19 mouse cellular contexts compared by ENCODE assay signal in the genomic region with DNA sequence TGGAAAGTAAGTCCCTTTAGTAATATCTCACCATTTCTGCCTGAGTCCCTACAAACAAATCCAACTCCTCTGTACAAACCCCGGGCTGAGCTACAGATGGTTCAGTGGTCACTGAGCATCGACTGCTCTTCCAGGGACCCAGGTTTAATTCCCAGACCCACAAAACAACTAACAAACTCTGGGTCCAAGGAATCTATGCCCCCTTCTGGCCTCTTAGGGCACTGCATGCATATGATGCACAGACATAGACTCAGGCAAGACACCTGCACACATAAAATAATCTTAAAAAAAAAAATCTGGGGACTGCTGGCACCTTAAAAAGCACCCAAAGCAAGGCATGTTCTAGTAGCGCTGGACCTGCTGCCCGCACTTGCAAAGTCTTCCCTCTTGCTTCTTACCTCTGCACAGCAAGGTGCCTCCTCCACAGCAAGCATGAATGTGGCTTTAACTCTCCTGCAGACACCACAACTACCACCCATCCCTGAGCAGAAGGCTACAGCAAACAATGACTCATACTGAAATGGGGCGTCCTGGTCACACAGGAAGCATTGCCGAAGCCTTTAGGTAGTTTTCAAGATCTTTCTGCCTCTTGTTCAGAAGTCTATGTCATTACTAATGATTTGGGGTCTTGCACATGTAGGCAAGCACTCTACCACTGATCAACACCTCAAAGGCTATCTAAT. TPM values are rescaled to one million over a fixed set of nuclear protein-coding genes. Genes with fewer than 3 reads are reported as not detected.
DNase-seq lines count a peak whose midpoint lies in the region; ATAC-seq and TF ChIP-seq lines count a peak whose summit lies in the region.
"Had no signal": no experiment of that assay in that cellular context is flagged by ENCODE, and none has a peak within 500 bp of the region (broad histone marks: within the 10 kb centered on the region; RNA-seq: fewer than 3 reads in every experiment).

No protein-coding gene starts in this region.

- no peak overlapping the region for H3K4me3 ChIP-seq in heart, adult 2 months
- H3K4me3 ChIP-seq in G1E (ENCODE audit: low read depth, low read length): no peak overlapping the region
- H3K4me3 ChIP-seq: embryonic facial prominence, embryonic 13.5 days; forebrain, embryonic 13.5 days; heart, embryonic 10.5 days; limb, embryonic 13.5 days had no signal

- H3K36me3 ChIP-seq in heart, adult 2 months (ENCODE audit: control insufficient read depth, insufficient read depth, low read length): no peaks in the 10 kb centered on the region
- peaks cover 23% of the 10 kb centered on the region for H3K36me3 ChIP-seq in G1E (replicated peaks)

- H3K9ac ChIP-seq in heart, adult 2 months (ENCODE audit: low read depth, low read length): no peak overlapping the region
- H3K9ac ChIP-seq: embryonic facial prominence, embryonic 13.5 days; forebrain, embryonic 13.5 days; limb, embryonic 13.5 days had no signal

- peak; percentile 8; the same call in 1 of the 2 replicates for ATAC-seq in G1E (ENCODE audit: extremely low read depth, insufficient number of reproducible peaks, low FRiP score, poor library complexity, severe bottlenecking)
- ATAC-seq in megakaryocyte progenitor cell, adult 5-6 weeks (replicated peaks; ENCODE audit: poor library complexity): 0 out of 2 replicates have a peak, but pooled peaks have one; percentile 29
- ATAC-seq: forebrain, embryonic 13.5 days had no signal

- peak; percentile 39 for TF ChIP-seq CTCF in heart, adult 2 months (IDR thresholded peaks at IDR 0.05)
- TF ChIP-seq CTCF in G1E (IDR thresholded peaks at IDR 0.05; ENCODE audit: low read depth, low read length): no peak

- 80% methylated on average over 6 of the region's 6 CpGs for WGBS in heart, adult 2 months

- no peak overlapping the region for H3K27ac ChIP-seq in heart, adult 2 months
- H3K27ac ChIP-seq: embryonic facial prominence, embryonic 13.5 days; forebrain, embryonic 13.5 days; heart, embryonic 10.5 days; limb, embryonic 13.5 days had no signal

- no peaks in the 10 kb centered on the region for H3K79me2 ChIP-seq in heart, adult 2 months (replicated peaks; ENCODE audit: control insufficient read depth, insufficient read depth, low read length)

- intact Hi-C loops in heart, adult 2 months (cut with DNase I): no loop called here
- intact Hi-C loops in heart, postnatal 10 days (cut with DNase I): loop anchor here (10.0 kb wide), 1 partner anchor 224 kb away; no protein-coding TSS in a partner anchor

- no peak for TF ChIP-seq POLR2A in heart, adult 2 months (IDR thresholded peaks at IDR 0.05; ENCODE audit: insufficient read depth, low read depth, low read length)

- no peak for DNase-seq in heart, adult 2 months
- DNase-seq in heart, postnatal 10 days: no peak
- DNase-seq in retina, embryonic 14.5 days (ENCODE audit: low spot score): peak; percentile 12
- no peak for DNase-seq in retina, postnatal 1 day
- no peak for DNase-seq in G1E (ENCODE audit: low spot score)
- no peak for DNase-seq in right cerebral cortex, adult 2 months (ENCODE audit: low spot score in 2 of 2)
- DNase-seq in layer of hippocampus, adult 11-12 months (ENCODE audit: low spot score): no peak
- DNase-seq: cerebellum, postnatal 25 days; kidney, adult 2 months; midbrain, embryonic 14.5 days; right cerebral cortex, adult 18-20 months had no signal

- no peaks in the 10 kb centered on the region for H3K27me3 ChIP-seq in heart, adult 2 months (ENCODE audit: control insufficient read depth, insufficient read depth, low read length)
- H3K27me3 ChIP-seq in G1E (ENCODE audit: insufficient read depth, low read length): no peaks in the 10 kb centered on the region
- H3K27me3 ChIP-seq: embryonic facial prominence, embryonic 13.5 days; forebrain, embryonic 13.5 days; limb, embryonic 13.5 days had no signal

- H3K9me3 ChIP-seq in G1E (replicated peaks): no peaks in the 10 kb centered on the region
- H3K9me3 ChIP-seq: embryonic facial prominence, embryonic 13.5 days; forebrain, embryonic 13.5 days; heart, embryonic 10.5 days; limb, embryonic 13.5 days had no signal

- TF ChIP-seq EP300 in heart, adult 2 months (IDR thresholded peaks at IDR 0.05; ENCODE audit: insufficient read depth, low read depth, low read length): no peak

- H3K4me1 ChIP-seq in heart, adult 2 months (ENCODE audit: control insufficient read depth, insufficient read depth, low read length): no peaks in the 10 kb centered on the region
- peaks cover 11% of the 10 kb centered on the region for H3K4me1 ChIP-seq in G1E (ENCODE audit: insufficient read depth, low read depth, low read length)
- H3K4me1 ChIP-seq: embryonic facial prominence, embryonic 13.5 days; forebrain, embryonic 13.5 days; limb, embryonic 13.5 days had no signal

RNA-seq across cellular contexts. Expression of a gene that starts 42.7 kb away (rescaled TPM):
- 1 to 10 TPM; 8.0 to 8.1 TPM for total RNA-seq in heart, adult 2 months (2021)
- polyA plus RNA-seq in heart, adult 2 months (2012; rRNA removed): 3.0 and 3.6 TPM in 2 replicates
- total RNA-seq in heart, postnatal 10 days (2021): 1 to 10 TPM; 6.2 to 8.5 TPM
- total RNA-seq in G1E (2014; fragmentation: Nextera tagmentation) (15.6 and 17.5 TPM in 2 replicates), G1E (2017) (13.5 and 13.6 TPM in 2 replicates)
- 7.2 and 7.8 TPM in 2 replicates for polyA plus RNA-seq in G1E (2012)
- 15.3 and 15.8 TPM in 2 replicates for total RNA-seq in megakaryocyte progenitor cell, adult 5-6 weeks (2015)
- 9.0 and 10.8 TPM in 2 replicates for total RNA-seq in megakaryocyte progenitor cell, adult 5-6 weeks (2017)

RNA-seq across cellular contexts. Expression of a gene that starts 46.9 kb away (rescaled TPM):
- not detected for total RNA-seq in heart, adult 2 months (2021)
- polyA plus RNA-seq in heart, adult 2 months (2012; rRNA removed): not detected in 2 replicates
- total RNA-seq in heart, postnatal 10 days (2021): not detected
- total RNA-seq in G1E (2014; fragmentation: Nextera tagmentation) (not detected in 2 replicates), G1E (2017) (not detected in 2 replicates)
- polyA plus RNA-seq in G1E (2012): not detected in 2 replicates
- total RNA-seq in megakaryocyte progenitor cell, adult 5-6 weeks (2015): not detected in 2 replicates
- not detected in 2 replicates for total RNA-seq in megakaryocyte progenitor cell, adult 5-6 weeks (2017)
- total RNA-seq: gastrocnemius, adult 8-10 months; hematopoietic stem cell, adult 5-6 weeks; layer of hippocampus, postnatal 10 days had no signal
- polyA plus RNA-seq: embryonic facial prominence, embryonic 13.5 days; forebrain, embryonic 13.5 days; heart, embryonic 10.5 days; kidney, adult 2 months; midbrain, embryonic 14.5 days had no signal
